Mouse (Mus musculus) ZHBTc4 (cell line): ENCODE results near the gene Nod2.

Source experiments
- DNase-seq: peaks from one replicate; pipeline ENCODE4 v3.0.0-alpha.2; 2011; ENCODE audit warnings: low read depth, low spot score

Gene Nod2

DNA sequence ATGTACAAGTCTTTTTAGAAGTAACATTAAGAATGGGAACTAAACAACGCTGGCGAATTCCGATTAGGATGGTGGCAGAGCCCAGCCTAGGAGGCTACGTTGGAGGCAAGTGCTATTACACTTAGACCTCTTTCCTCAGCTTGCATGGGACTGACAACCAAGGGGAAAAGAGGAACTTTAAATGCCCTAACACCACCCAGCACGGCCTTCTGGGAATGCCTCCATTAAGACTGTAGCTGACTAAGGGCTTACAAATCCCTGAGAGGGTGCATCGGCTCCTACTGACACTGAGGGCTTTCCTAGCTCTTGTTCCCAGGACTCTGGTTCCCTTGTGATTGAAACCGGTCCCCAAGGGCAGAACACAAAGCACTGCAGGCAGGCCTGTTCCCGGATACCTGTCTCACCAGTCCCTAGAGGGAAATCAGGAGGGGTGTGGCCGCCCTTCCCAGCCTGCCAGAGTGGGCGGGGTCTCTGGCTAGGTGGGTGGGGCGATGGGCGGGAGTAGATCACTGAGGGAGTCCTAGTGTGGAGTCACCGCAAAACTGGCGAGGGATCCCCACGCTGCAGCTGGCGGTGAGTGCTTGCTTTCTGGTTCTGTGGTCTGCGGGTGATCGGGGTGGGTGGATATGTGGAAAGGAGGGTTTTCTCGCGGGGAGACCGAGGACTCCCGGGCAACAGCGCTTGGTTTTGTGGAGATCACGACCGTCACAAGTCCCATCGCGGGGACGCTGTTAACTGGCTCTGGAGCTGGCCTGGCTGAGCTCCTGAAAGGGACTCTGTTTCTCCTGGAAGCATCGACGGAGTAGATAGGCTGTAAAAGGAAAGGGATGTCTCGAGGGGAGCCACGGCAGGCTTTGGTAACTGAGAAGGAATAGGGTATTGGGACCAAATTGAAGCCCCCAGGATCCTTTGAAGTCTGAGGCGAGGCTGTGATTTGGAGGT, at the start of gene Nod2:
TSS of gene Nod2 (plus strand) at position 479 of the 942 bp plus-strand sequence.
- DNase-seq: peak; percentile 97

DNA sequence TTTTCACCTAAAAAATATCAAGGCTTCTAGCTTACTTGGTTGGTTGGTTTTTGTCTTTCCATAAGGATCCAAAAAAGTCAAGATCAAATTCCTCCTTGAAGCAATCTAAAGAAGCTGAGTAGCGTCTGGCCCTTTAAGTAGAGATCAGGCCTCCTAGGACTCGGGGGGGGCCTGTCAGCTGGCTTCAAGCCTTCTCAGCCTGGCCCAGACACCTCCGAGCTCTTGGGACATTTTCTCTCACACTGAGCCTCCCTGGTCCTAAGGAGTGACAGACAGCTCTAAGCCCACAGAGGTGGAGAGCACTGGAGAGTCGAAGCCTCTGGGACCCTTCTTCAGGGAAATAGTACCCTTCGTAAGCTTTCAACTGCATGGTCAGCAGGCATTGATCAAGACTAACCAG, 48.5 kb upstream of the Nod2 start:
- DNase-seq: no peak

DNA sequence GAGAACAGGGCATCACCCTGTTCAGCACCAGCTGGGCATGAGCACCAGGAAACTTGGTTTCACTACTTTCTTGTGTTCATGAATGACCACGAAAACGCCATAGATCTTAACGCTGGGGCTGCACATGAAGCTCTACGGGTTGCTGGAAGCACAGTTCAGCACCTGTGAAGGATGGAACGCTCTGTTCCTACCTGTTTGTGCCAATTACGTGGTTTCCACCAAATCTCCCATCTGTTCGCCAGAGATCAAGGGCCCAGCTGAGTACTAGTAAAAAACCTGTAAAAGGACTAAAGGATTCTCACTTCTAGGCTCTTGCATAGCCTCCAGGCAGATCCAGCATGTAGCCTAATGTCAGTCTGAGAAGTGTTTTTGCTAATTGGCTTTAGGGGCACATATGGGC, 47.6 kb upstream of the Nod2 start:
- no peak for DNase-seq

DNA sequence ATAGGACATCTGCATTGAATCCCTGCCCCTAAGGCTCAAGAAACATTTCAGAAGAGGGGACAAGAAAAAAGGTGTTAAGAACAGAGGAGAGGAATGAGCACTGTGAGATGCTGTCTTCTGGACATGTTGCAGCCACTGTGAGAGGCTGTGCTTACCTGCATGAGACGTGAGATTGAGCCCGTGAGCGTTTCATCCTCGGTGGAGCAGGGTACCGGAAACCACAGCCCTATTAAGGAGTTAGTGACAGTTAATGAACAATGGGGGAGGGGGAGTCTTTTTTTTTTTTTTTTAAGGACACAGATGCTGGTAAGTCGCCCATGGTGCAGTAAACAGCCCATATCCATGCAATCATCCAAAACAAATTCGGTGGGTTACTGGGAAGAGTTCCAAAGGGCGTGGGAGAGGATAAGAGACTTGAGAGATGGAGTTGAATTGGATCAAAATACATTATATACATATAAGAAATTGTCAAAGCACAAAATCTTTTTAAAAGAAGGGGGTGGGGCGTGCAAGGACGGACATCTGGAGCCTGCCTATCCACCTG, 43.6 kb upstream of the Nod2 start:
- DNase-seq: no peak

DNA sequence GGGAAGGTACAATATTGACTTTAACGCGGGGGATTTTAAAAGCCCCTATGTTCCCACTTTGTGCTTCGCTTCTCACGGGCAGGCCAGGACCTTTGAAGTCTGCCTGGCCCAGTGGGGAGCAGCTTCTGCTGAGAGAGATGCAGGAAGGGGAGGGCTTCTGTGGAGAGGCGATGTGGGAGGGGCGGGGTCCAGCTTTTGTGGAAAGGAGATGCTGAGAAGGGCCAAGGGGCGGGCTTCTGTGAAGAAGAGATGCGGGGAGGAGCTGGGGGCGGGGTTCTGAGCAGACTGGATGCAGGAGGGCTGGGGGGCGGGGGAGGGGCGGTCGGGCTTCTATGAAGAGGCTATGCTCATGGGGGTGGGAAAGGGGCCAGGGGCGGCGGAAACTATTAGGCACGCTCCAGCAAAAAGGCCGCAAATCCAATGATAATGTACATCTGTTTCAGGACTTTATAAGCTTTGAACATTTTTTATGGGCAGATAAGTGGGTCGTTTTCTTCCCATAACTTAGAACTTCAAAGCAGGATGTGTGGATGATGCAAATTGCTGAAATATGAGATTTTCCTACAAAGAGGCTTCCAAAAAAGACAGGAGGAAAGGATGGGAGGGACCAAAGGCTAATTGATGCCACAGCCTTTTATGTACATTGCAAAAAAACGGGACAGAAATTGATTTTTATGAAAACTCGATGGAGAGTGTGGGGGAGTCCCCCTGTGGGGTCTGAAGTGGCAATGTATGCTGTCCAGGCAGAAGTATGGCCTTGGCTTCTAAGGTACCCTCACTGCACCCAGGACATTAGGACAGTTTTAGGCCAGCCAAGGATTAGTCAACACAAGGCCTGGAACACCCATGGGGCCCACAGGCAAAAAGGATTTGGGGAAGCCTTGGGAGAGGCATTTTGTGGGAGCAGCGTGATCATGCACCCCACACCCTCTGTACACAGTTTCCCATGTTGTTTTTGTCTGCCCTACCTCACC, 42.8 kb upstream of the Nod2 start:
- peak; percentile 91 for DNase-seq

GRCm38 (mm10) chr8:88605361-88606040, 41.6 kb upstream of the Nod2 start:
- DNase-seq: no peak

DNA sequence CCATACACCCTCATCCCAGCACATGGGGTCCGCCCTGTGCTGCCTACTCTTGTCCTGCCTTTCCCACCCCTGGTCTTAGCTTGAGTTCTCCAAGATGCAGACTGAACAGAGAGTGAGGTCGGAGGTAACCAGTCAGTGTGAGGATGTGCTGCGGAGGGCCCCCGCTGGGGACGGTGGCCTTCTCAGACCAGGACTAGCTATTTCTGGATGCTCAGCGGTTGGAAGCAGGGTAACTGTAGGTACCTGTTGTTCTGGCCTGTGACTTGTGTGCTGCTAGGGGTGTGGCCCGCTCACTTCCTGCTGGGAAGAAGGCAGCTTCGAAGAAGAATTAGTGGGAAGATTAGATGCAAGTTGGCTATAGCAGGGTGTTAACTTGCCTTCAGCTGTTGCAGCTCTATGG, 38.1 kb upstream of the Nod2 start:
- DNase-seq: peak; percentile 60

DNA sequence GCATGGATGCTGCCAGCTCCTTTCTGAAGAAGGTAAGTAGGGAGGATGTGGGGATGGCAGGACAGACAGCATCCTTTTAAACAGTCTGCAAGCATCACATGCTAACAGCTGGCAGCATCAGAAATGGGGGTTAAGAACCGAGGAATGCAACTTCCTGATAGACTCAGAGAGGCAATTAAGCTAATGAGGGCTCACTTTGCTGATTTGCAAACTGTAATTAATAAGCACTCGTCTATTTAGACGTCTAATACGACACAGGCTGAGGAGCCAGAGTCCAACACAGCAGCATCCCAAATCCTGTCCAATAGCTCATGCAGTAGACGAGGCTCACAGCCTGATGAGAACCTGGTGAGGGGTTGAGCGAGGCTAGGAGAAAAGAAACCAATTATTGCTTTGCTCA, 36.8 kb upstream of the Nod2 start:
- no peak for DNase-seq

DNA sequence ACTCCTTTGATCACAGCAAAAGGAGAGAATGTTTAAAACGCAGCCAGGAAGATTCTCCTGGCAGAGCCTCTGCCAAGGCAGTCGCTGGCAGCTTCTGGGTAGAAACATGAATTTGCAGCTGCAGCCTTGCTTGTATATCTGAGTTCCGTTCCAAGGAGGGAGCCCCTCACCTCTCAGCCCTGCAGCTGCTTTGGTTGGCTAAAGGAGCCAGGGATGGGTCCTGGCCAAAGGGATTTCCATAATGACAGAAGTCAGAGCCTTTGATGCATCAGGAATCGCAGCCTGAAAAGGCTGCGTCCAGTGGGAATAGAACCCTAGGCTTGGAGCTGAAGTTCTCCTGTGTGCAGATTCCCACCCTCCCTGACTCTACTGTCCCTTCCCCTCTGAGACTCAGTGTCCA, 32.1 kb upstream of the Nod2 start:
- DNase-seq: no peak

- no peak for DNase-seq
Observed at GRCm38 (mm10) chr8:88618612-88619011, 28.5 kb upstream of the Nod2 start.

DNA sequence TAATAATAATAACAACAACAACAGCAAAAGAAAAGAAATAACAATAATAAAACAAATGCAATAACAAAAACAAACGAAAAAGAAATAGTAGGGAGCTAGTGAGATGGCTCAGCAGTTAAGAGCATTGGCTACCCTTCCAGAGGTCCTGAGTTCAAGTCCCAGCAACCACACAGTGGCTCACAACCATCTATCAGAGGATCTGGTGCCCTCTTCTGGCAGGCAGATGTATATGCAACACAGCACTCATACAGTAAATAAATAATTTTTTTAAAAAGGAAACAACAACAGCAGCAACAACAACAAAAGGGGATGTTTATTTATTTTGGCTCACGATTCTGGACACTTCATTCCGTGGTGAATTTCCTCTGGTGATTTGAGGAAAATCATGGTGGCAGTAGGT, 27.6 kb upstream of the Nod2 start:
- DNase-seq: peak; percentile 34

GRCm38 (mm10) chr8:88620931-88621330, 26.2 kb upstream of the Nod2 start:
- no peak for DNase-seq

DNA sequence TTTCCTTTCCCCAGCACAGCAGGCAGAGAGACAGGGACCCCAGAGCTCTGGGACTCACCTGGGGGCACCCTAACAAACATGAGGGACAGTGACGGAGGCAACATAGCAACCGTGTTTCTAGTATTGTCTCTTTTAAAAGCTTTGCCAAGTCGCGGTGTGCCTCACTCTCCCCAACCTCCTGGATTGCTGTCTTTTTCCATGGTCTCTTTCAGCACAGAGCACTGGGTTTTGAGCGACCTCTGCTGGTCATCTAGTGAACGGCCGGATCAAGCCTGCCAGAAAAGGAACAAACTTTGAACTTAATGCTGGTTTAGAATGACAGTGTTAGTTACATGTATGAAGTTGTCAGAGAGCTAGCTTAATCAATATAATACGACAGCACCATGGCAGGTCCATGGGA, 25.7 kb upstream of the Nod2 start:
- peak; percentile 62 for DNase-seq

- no peak for DNase-seq
Observed at GRCm38 (mm10) chr8:88623351-88623750, 23.8 kb upstream of the Nod2 start.

- no peak for DNase-seq
Observed at GRCm38 (mm10) chr8:88624276-88624675, 22.8 kb upstream of the Nod2 start.

GRCm38 (mm10) chr8:88626433-88626832, 20.7 kb upstream of the Nod2 start:
- DNase-seq: no peak

- DNase-seq: no peak
Observed at GRCm38 (mm10) chr8:88626940-88627264, 20.2 kb upstream of the Nod2 start.

GRCm38 (mm10) chr8:88627265-88627991, 19.7 kb upstream of the Nod2 start:
- DNase-seq: peak; percentile 92

GRCm38 (mm10) chr8:88628001-88628774, 18.9 kb upstream of the Nod2 start:
- DNase-seq: peak; percentile 35

DNA sequence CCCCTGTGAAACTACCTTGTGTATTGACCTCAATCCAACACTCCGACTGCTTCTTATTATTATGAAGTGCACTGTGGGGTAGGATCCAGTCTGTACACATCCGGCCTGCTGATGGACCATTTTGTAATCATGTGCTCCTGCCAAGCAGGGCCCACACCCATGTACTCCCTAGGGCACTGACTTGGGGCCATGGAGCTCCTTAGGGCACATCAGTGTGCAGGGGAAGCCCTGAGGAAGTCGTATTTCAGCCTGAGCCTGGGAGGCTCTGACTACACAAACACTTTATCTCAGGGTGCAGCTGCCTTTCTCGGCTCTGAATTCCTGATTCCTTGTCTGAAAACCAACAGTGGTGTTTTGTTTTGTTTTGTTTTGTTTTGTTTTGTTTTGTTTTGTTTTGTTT, 16.9 kb upstream of the Nod2 start:
- DNase-seq: no peak
